Comparison of ENCODE assay signal across 19 mouse cellular contexts in the genomic region with DNA sequence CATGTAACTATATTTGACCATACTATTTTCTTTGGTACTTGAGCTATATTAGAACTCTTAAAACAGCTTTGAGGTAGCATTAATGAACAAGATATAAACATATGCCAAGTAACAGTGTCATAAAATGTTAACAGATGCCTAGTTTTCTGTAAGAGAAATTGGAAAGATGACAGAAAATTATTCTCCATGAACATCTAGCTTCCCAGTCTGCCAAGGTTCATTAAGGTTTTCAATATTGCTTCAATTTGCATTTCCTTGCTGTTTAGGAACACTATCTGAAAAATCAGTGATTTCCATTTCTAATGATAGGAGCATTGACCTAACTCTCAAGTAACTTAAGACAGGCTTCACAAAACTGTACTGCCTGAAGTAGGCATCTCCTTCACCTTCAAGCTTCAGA. TPM values are rescaled to one million over a fixed set of nuclear protein-coding genes. Genes with fewer than 3 reads are reported as not detected.
"Had no signal": no experiment of that assay in that cellular context is flagged by ENCODE, and none has a peak within 500 bp of the region (broad histone marks: within the 10 kb centered on the region; RNA-seq: fewer than 3 reads in every experiment).

No protein-coding gene starts in this region.

- H3K27ac ChIP-seq: neural tube, embryonic 15.5 days; stomach, embryonic 15.5 days; stomach, postnatal 0 days had no signal

- H3K4me3 ChIP-seq: neural tube, embryonic 15.5 days; stomach, embryonic 15.5 days had no signal

- H3K4me2 ChIP-seq: neural tube, embryonic 15.5 days; stomach, embryonic 15.5 days had no signal

- H3K27me3 ChIP-seq: neural tube, embryonic 15.5 days; stomach, embryonic 15.5 days had no signal

- H3K9me3 ChIP-seq: neural tube, embryonic 15.5 days; stomach, embryonic 15.5 days had no signal

- DNase-seq: retina, postnatal 1 day; right cerebral cortex, adult 18-20 months; right cerebral cortex, postnatal 14 days; right cerebral cortex, postnatal 25 days; right cerebral cortex, postnatal 4 days; spleen, adult 18-20 months; thymus, adult 18-20 months; thymus, adult 2 months; thymus, postnatal 14 days; thymus, postnatal 25 days; thymus, postnatal 36 days; thymus, postnatal 4 days had no signal

- H3K4me1 ChIP-seq: neural tube, embryonic 15.5 days; stomach, embryonic 15.5 days had no signal

- H3K9ac ChIP-seq: neural tube, embryonic 15.5 days; stomach, embryonic 15.5 days had no signal

RNA-seq across cellular contexts. Expression of gene 1700016C15Rik, which starts 39.3 kb away (rescaled TPM):
- total RNA-seq: neutrophil, adult 5-6 weeks had no signal
- polyA plus RNA-seq: neural tube, embryonic 14.5 days; neural tube, embryonic 15.5 days; spleen, adult 2 months; stomach, embryonic 14.5 days; stomach, embryonic 15.5 days; thymus, adult 2 months had no signal
